Comparison of ENCODE assay signal across 16 mouse cellular contexts in genomic region chr9:33533101-33533810, GRCm38 (mm10).
DNase-seq lines count a peak whose midpoint lies in the region; ATAC-seq and TF ChIP-seq lines count a peak whose summit lies in the region.
"Had no signal": no experiment of that assay in that cellular context is flagged by ENCODE, and none has a peak within 500 bp of the region (broad histone marks: within the 10 kb centered on the region; RNA-seq: fewer than 3 reads in every experiment).

No protein-coding gene starts in this region.

- DNase-seq in cerebellum, postnatal 14 days, result peak; percentile 25 to 41
- DNase-seq in cerebellum, adult 11-12 months, result no peak
- peak; percentile 68 for DNase-seq in hindbrain, postnatal 0 days (ENCODE audit: low spot score)
- no peak for DNase-seq in hindbrain, embryonic 10.5 days (ENCODE audit: low spot score)
- DNase-seq in midbrain, postnatal 0 days (ENCODE audit: low spot score), result peak; percentile 50
- DNase-seq in midbrain, embryonic 10.5 days (ENCODE audit: low spot score), result no peak
- no peak for DNase-seq in layer of hippocampus, adult 2 months (ENCODE audit: low spot score in 2 of 2)
- DNase-seq: adrenal gland, adult 2 months; adrenal gland, postnatal 10 days; adrenal gland, postnatal 25 days; cerebellum, adult 18-20 months; cerebellum, adult 9-10 months; forebrain, postnatal 0 days had no signal

- no peak for TF ChIP-seq CTCF in hindbrain, postnatal 0 days (IDR thresholded peaks at IDR 0.05; ENCODE audit: low read depth)
- TF ChIP-seq CTCF in midbrain, postnatal 0 days (IDR thresholded peaks at IDR 0.05), result no peak
- no peak for TF ChIP-seq CTCF in layer of hippocampus, adult 2 months (conservative IDR thresholded peaks at IDR 0.05)

- 48% methylated on average over 1 of the region's 1 CpGs for WGBS in hindbrain, postnatal 0 days
- WGBS in hindbrain, embryonic 10.5 days, result 80% methylated on average over 1 of the region's 1 CpGs
- 77% methylated on average over 1 of the region's 1 CpGs for WGBS in midbrain, postnatal 0 days
- 93% methylated on average over 1 of the region's 1 CpGs for WGBS in midbrain, embryonic 10.5 days

- H3K27me3 ChIP-seq in hindbrain, postnatal 0 days (ENCODE audit: insufficient read depth, low read length), result no peaks in the 10 kb centered on the region
- H3K27me3 ChIP-seq in hindbrain, embryonic 10.5 days (ENCODE audit: insufficient read depth, poor library complexity, severe bottlenecking), result no peaks in the 10 kb centered on the region
- no peaks in the 10 kb centered on the region for H3K27me3 ChIP-seq in midbrain, postnatal 0 days (ENCODE audit: insufficient read depth, low read length)
- no peaks in the 10 kb centered on the region for H3K27me3 ChIP-seq in midbrain, embryonic 10.5 days (ENCODE audit: low read depth, poor library complexity, severe bottlenecking)
- H3K27me3 ChIP-seq: embryonic facial prominence, embryonic 13.5 days; forebrain, embryonic 13.5 days; forebrain, embryonic 15.5 days had no signal

- ATAC-seq in hindbrain, postnatal 0 days, result no peak
- ATAC-seq in midbrain, postnatal 0 days (ENCODE audit: low FRiP score), result no peak
- ATAC-seq: forebrain, embryonic 13.5 days; forebrain, embryonic 15.5 days; forebrain, postnatal 0 days had no signal

- H3K36me3 ChIP-seq in hindbrain, postnatal 0 days (ENCODE audit: insufficient read depth, low read length), result no peaks in the 10 kb centered on the region
- H3K36me3 ChIP-seq in hindbrain, embryonic 10.5 days, result no peaks in the 10 kb centered on the region
- H3K36me3 ChIP-seq in midbrain, postnatal 0 days (ENCODE audit: insufficient read depth, low read length), result no peaks in the 10 kb centered on the region
- no peaks in the 10 kb centered on the region for H3K36me3 ChIP-seq in midbrain, embryonic 10.5 days
- H3K36me3 ChIP-seq: embryonic facial prominence, embryonic 13.5 days; forebrain, embryonic 15.5 days had no signal

- H3K4me2 ChIP-seq in hindbrain, postnatal 0 days (ENCODE audit: low read depth, low read length), result no peak overlapping the region
- H3K4me2 ChIP-seq in midbrain, postnatal 0 days (ENCODE audit: low read depth, low read length, poor library complexity, severe bottlenecking), result no peak overlapping the region
- H3K4me2 ChIP-seq: embryonic facial prominence, embryonic 13.5 days; forebrain, embryonic 13.5 days; forebrain, embryonic 15.5 days had no signal

- H3K4me3 ChIP-seq in hindbrain, postnatal 0 days (ENCODE audit: low read length), result no peak overlapping the region
- H3K4me3 ChIP-seq in hindbrain, embryonic 10.5 days, result no peak overlapping the region
- H3K4me3 ChIP-seq in midbrain, postnatal 0 days (ENCODE audit: low read depth, low read length), result no peak overlapping the region
- no peak overlapping the region for H3K4me3 ChIP-seq in midbrain, embryonic 10.5 days
- H3K4me3 ChIP-seq in layer of hippocampus, adult 2 months, result no peak overlapping the region
- H3K4me3 ChIP-seq: embryonic facial prominence, embryonic 13.5 days; forebrain, embryonic 13.5 days; forebrain, embryonic 15.5 days had no signal

- H3K9me3 ChIP-seq in hindbrain, postnatal 0 days (ENCODE audit: low read length), result no peaks in the 10 kb centered on the region
- H3K9me3 ChIP-seq in hindbrain, embryonic 10.5 days, result no peaks in the 10 kb centered on the region
- H3K9me3 ChIP-seq in midbrain, postnatal 0 days (ENCODE audit: low read length), result no peaks in the 10 kb centered on the region
- no peaks in the 10 kb centered on the region for H3K9me3 ChIP-seq in midbrain, embryonic 10.5 days (replicated peaks)
- H3K9me3 ChIP-seq: embryonic facial prominence, embryonic 13.5 days; forebrain, embryonic 13.5 days; forebrain, embryonic 15.5 days had no signal

- no peak overlapping the region for H3K27ac ChIP-seq in hindbrain, postnatal 0 days
- no peak overlapping the region for H3K27ac ChIP-seq in hindbrain, embryonic 10.5 days
- H3K27ac ChIP-seq in midbrain, postnatal 0 days (ENCODE audit: low read depth, low read length), result no peak overlapping the region
- H3K27ac ChIP-seq in midbrain, embryonic 10.5 days (replicated peaks), result no peak overlapping the region
- H3K27ac ChIP-seq in layer of hippocampus, adult 2 months, result no peak overlapping the region
- H3K27ac ChIP-seq: embryonic facial prominence, embryonic 13.5 days; forebrain, embryonic 13.5 days; forebrain, embryonic 15.5 days had no signal

- H3K4me1 ChIP-seq in hindbrain, postnatal 0 days (ENCODE audit: insufficient read depth, low read length), result no peaks in the 10 kb centered on the region
- H3K4me1 ChIP-seq in hindbrain, embryonic 10.5 days (replicated peaks), result no peaks in the 10 kb centered on the region
- H3K4me1 ChIP-seq in midbrain, postnatal 0 days (ENCODE audit: insufficient read depth, low read length), result no peaks in the 10 kb centered on the region
- peaks cover 5% of the 10 kb centered on the region; the same call in 1 of the 2 replicates for H3K4me1 ChIP-seq in midbrain, embryonic 10.5 days
- H3K4me1 ChIP-seq: embryonic facial prominence, embryonic 13.5 days; forebrain, embryonic 13.5 days; forebrain, embryonic 15.5 days had no signal

- no peak overlapping the region for H3K9ac ChIP-seq in hindbrain, postnatal 0 days (replicated peaks; ENCODE audit: low read length)
- no peak overlapping the region for H3K9ac ChIP-seq in midbrain, postnatal 0 days (replicated peaks; ENCODE audit: low read length, poor library complexity, severe bottlenecking)
- H3K9ac ChIP-seq: embryonic facial prominence, embryonic 13.5 days; forebrain, embryonic 13.5 days; forebrain, embryonic 15.5 days; forebrain, postnatal 0 days had no signal

Comparison
In these comparisons a context has a peak if more than half of its experiments do, and no peak if none do; other contexts are left out.
1. DNase-seq: peak in cerebellum, postnatal 14 days (2 of 2), hindbrain, postnatal 0 days (single experiment) and midbrain, postnatal 0 days (single experiment); none in cerebellum, adult 11-12 months (single experiment), hindbrain, embryonic 10.5 days (single experiment), midbrain, embryonic 10.5 days (single experiment) and layer of hippocampus, adult 2 months (0 of 2).